Mouse (Mus musculus) cerebellum, adult 2 months (tissue): ENCODE data around the gene Sppl2c. TPM values are rescaled to one million over a fixed set of nuclear protein-coding genes. Genes with fewer than 3 reads are reported as not detected.

ENCODE experiments used
- DNase-seq, 2 experiments: peaks; one replicate each; pipeline ENCODE4 v3.0.0; 2021
- H3K27ac ChIP-seq: fragments of 200-500 bp; 2 replicates; pipeline ENCODE4 v1.5.1; 2012; ENCODE audit warnings: low read length, control low read depth, inconsistent platforms; ENCODE audit not compliant: insufficient read depth
- H3K27me3 ChIP-seq: fragments of 200-500 bp; 2 replicates; pipeline ENCODE4 v1.6.1; 2012; ENCODE audit warnings: inconsistent platforms, mild to moderate bottlenecking, low read length, moderate library complexity; ENCODE audit not compliant: control insufficient read depth, insufficient read depth
- H3K4me1 ChIP-seq: fragments of 200-500 bp; 2 replicates; pipeline ENCODE4 v1.6.1; 2011; ENCODE audit warnings: low read length; ENCODE audit not compliant: control insufficient read depth, insufficient read depth
- H3K4me3 ChIP-seq: fragments of 200-500 bp; replicated peaks from 2 replicates; pipeline ENCODE3; 2011; ENCODE audit warnings: mild to moderate bottlenecking, low read depth, low read length, control low read depth; ENCODE audit not compliant: insufficient read depth
- CTCF ChIP-seq: fragments of 200-500 bp; IDR thresholded peaks from 2 replicates; pipeline ENCODE4 v1.5.1; 2011; ENCODE audit warnings: low read depth, mild to moderate bottlenecking, control low read depth, low read length, moderate library complexity, borderline replicate concordance; ENCODE audit not compliant: insufficient read depth
- POLR2A ChIP-seq: fragments of 200-500 bp; IDR thresholded peaks from 2 replicates; pipeline ENCODE4 v1.6.1; 2011; ENCODE audit warnings: low read length, control low read depth, borderline replicate concordance; ENCODE audit not compliant: insufficient read depth
- WGBS: fragments of 180-500 bp; shearing (Covaris S2); methylation state at CpG from one replicate; pipeline ENCODE4 v1.1.7; 2018; 5-methylcytosine and 5-hydroxymethylcytosine counted together
- polyA plus RNA-seq: library from polyadenylated mRNA; depleted of rRNA; stranded (reverse); fragments of >200 nt; gene quantifications from 2 replicates; pipeline ENCODE4 v1.2.3, GENCODE M21; 2012

The Sppl2c gene
- polyA plus RNA-seq, 1 experiment: not detected

DNA sequence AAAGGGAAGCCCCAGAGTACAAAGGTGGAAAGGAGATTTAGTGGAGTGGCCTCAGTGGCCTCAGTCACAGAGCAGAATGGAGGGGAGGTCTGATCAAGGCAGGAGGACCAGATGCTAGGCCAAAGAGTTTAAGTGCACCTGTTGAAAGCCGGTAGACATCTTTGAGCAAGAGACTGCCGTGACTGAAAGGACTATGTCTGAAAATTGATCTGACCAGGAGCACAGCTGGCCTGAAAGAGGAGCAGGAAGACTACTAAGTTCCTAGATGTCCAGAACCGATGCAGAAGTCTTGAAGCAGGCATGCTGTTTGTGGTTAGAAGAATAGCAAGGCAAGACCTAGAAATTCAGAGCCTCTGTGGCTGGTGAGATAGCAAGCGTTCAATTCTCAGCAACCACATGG lies 43.3 kb downstream of the Sppl2c start:
- no peak for DNase-seq
- Histone ChIP-seq H3K27ac (no peak overlapping the region), H3K27me3 (no peaks in the 10 kb centered on the region), H3K4me1 (peaks cover 3% of the 10 kb centered on the region), H3K4me3 (no peak overlapping the region)
- WGBS: 75% methylated on average over 4 of the region's 4 CpGs
- TF ChIP-seq POLR2A (no peak), CTCF (no peak)

DNA sequence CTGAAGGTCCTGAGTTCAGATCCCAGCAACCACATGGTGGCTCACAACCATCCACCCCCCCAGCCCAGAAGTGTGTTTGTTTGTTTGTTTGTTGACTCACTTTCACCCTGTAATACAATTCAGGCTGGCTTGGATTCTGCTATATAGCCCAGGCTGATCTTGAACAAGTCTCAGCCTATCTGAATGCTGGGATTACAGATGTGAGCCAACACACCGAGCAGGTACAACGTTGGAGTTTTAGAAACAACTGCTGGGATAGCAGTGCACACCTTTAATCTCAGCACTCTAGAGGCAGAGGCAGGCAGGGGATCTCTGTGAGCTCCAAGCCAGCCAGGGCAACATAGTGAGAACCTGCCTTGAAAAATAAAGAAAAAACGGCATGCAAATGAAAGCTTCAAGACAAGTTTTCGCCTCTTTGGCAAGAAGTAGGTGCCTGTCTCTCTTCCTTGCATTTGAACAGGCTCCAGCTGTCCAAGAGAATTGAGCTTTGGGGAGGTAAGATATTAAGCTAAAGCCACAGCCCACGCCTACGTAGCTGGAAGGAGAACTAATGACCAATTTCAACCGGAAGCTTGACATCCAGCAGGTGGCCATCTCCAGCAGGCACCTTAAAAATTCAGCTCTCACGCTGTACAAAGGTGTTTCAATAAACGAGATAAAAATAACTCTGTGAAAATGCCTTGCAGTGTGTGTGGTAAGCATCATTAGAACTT lies 44.1 kb downstream of the Sppl2c start:
- H3K27ac ChIP-seq: no peak overlapping the region
- peak; percentile 43 to 52 for DNase-seq
- TF ChIP-seq CTCF: no peak
- no peak for TF ChIP-seq POLR2A
- H3K27me3 ChIP-seq: no peaks in the 10 kb centered on the region
- H3K4me1 ChIP-seq: peaks cover 10% of the 10 kb centered on the region
- WGBS: 13% methylated on average over 9 of the region's 9 CpGs
- H3K4me3 ChIP-seq: peak overlapping the region; percentile 94

DNA sequence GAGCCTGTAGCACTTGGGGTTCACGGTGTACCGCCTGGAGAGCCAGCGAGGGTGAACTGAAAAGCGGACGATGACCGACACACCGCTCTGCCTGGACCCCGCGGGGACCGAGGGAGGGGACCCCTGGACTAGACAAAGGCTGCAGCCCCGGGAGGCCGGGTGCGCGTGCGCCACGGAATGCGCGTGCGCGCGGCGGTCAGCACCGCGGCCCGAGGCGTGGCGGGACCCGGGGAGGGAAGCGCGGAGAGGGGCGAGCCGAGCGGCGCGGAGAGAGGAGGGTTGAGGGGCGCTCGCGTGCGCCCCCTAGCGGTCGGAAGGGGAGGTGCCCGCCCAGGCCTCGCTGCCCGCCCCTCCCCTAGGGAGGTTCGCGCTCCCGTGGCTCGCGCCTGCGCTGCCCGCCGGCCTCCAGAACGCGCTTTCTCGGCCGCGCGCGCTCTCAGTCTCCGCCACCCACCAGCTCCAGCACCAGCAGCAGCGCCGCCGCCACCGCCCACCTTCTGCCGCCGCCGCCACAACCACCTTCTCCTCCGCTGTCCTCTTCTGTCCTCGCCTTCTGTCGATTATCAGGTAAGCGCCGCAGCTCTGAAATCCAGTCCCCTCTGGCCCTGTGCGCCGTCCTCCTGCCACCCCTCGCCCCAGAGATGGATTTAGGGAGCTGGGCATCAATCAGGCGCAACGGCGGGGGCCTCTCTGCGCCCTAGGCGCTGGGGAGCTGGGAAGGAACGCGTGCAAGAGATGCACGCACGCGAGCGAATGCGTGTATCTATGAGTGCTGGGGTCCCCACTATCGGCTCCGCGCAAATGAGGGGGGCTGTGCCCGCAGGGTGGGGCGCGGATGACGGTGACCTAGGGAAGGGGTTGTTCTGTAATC lies 45.1 kb downstream of the Sppl2c start, which contains the start of gene Mapt:
TSS of gene Mapt (plus strand) at position 350 of the 871 bp plus-strand sequence.
- peak; percentile 92 to 95 for DNase-seq
- Histone ChIP-seq H3K27me3 (no peaks in the 10 kb centered on the region), H3K27ac (peak within 1 kb of the TSS; percentile 98), H3K4me1 (peaks cover 10% of the 10 kb centered on the region), H3K4me3 (peak within 1 kb of the TSS; percentile 94)
- WGBS: under 1% methylated on average over 63 of the region's 94 CpGs
- TF ChIP-seq POLR2A (peak; percentile 81), CTCF (peak; percentile 89)

DNA sequence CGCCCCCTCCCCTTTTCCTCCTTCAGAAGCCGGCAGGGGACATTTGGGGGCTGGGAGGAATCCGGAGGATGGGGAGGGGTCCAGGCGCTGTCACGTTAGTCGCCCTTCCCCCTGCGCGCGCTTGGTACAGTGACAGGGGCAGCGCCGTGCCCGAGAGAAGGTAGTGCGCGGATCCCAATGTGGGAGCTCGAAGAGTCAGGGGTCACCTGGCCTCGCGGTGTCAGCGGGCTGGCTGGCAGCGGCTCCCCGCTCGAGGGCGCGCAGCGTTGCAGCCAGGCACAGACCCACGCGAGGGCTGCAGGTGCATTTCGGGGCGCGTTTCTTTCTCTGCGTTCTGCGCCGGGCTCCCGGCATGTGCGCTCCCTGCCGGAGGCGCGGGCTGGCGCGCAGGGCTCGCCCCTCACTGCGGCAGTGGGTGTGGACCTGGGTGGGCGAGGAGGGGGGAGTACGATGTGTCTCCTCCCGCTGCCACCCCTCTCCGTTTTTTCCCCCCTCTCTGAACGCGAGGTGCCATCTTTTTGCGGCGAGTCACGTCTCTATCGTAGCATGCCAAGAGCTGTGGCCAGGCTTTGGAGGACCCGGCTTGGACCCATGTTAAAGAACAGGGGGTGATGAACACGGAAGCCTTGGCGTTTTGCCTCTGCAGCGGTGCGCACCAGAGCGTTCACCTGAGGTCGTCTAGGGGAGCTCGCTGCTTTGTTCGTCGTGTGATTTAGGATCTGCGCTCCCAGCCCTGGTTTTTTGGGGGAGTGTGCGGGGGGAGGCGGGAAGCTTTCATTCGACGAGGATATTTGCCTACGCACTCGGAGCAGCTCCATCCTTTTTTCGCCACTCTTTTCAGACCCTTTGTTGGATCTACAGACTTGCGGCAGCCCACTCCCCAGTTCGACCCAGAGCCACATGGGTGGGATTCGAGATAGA lies 46.3 kb downstream of the Sppl2c start:
- Histone ChIP-seq H3K4me3 (peak overlapping the region; percentile 90), H3K4me1 (peaks cover 17% of the 10 kb centered on the region), H3K27ac (peak overlapping the region; percentile 95), H3K27me3 (no peaks in the 10 kb centered on the region)
- TF ChIP-seq POLR2A (no peak), CTCF (no peak)
- peak; percentile 79 to 81 for DNase-seq
- WGBS: under 1% methylated on average over 72 of the region's 72 CpGs

DNA sequence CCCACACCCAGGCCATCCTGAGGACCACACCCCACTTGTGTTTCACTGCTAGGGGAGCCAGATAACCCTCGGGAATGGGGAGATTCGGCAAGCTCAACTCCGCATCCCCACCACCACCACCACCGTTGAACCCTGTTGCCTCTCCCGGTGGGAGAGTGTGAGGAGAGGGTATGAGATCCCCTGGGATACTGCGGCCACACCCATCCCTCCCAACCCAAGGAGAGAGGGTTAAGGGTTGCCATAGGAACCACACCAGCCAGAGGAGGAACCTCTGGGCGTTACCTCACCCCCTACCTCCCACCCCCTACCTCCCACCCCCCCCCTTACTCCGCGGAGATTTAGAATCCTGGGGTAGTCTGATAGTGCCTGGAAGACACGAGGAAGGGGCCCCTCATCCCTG lies 47.0 kb downstream of the Sppl2c start:
- no peak for DNase-seq
- TF ChIP-seq CTCF: no peak
- TF ChIP-seq POLR2A: no peak
- peak overlapping the region; percentile 95 for H3K27ac ChIP-seq
- WGBS: under 1% methylated on average over 10 of the region's 10 CpGs
- peaks cover 24% of the 10 kb centered on the region for H3K4me1 ChIP-seq
- peak overlapping the region; percentile 90 for H3K4me3 ChIP-seq
- no peaks in the 10 kb centered on the region for H3K27me3 ChIP-seq

DNA sequence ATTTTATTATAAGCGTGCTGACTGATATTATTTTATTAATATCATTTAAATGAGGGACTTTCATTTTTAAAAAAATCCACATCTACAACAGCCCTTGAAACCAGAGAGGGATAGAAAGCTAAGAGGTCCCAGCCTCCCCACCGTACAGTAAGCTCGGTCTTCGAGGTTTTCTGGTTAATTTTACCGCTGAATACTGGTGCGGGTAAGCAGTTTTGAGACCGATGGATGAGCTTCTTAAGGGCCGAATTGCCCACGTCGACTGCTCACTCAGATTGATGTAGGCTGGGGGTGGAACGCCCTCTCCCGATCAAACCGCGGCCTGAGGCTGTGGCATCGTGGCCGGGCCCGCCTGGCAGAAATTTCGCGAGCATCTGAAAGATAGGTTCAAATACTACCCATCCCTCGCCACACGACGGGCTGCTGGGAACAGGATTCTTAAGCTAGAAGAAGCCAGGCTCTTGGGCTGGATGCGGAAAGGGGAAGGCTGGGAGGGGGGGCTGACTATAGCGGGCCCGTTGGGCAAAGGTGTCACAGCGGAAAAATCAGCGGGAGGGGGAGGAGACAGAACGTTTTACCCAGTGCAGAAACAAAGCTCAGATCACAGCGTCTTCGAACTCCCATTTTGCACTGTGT lies 47.6 kb downstream of the Sppl2c start:
- DNase-seq: peak; percentile 60 to 68
- 2% methylated on average over 30 of the region's 30 CpGs for WGBS

DNA sequence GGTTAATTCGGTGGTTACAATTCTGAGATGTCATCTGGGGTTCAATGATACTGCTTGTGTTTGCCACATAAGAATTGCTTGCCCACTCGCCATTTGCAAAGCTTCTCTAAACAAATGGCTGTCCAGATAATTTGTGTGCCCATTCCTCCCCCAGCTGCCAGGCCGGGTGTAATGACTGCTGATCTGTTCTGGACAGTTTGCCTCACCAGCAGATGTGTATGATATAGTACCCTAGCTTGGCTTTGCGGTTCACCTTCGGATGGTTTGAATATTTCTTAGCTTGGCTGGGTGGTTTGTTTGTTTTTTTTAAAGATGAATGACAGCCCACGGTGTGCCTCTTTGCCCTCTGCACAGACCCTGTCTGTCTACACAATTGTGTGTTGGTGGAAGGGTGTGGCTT lies 48.6 kb downstream of the Sppl2c start:
- DNase-seq: peak in 1 of 2 experiments; percentile 32
- WGBS: 33% methylated on average over 6 of the region's 6 CpGs

More for the DNA sequence above, 47.6 kb downstream of the Sppl2c start:
- Histone ChIP-seq H3K27me3 (no peaks in the 10 kb centered on the region), H3K4me3 (peak overlapping the region; percentile 62), H3K27ac (peak overlapping the region; percentile 14), H3K4me1 (peaks cover 27% of the 10 kb centered on the region)
- TF ChIP-seq CTCF: no peak
- TF ChIP-seq POLR2A: no peak

More for the DNA sequence above, 48.6 kb downstream of the Sppl2c start:
- peaks cover 27% of the 10 kb centered on the region for H3K4me1 ChIP-seq
- no peaks in the 10 kb centered on the region for H3K27me3 ChIP-seq
- H3K4me3 ChIP-seq: peak overlapping the region; percentile 62
- no peak for TF ChIP-seq POLR2A
- TF ChIP-seq CTCF: no peak
- peak overlapping the region; percentile 14; the same call in 1 of the 2 replicates for H3K27ac ChIP-seq
